Mouse (Mus musculus) testis, adult 2 months (tissue): ENCODE data around the gene S1pr2. TPM values are rescaled to one million over a fixed set of nuclear protein-coding genes. Genes with fewer than 3 reads are reported as not detected.

Experiments used
- H3K27ac ChIP-seq: fragments of 200-500 bp; 2 replicates; pipeline ENCODE4 v1.5.1; 2012; ENCODE audit warnings: low read depth, low read length; ENCODE audit not compliant: control insufficient read depth, insufficient read depth
- H3K27me3 ChIP-seq: fragments of 200-500 bp; 2 replicates; pipeline ENCODE4 v1.6.1; 2012; ENCODE audit warnings: mild to moderate bottlenecking, low read length, moderate library complexity; ENCODE audit not compliant: control insufficient read depth, insufficient read depth
- H3K36me3 ChIP-seq: fragments of 200-500 bp; 2 replicates; pipeline ENCODE4 v1.6.1; 2012; ENCODE audit warnings: mild to moderate bottlenecking, low read length; ENCODE audit not compliant: control insufficient read depth, insufficient read depth
- H3K4me1 ChIP-seq: fragments of 200-500 bp; 2 replicates; pipeline ENCODE4 v1.6.1; 2012; ENCODE audit warnings: low read length; ENCODE audit not compliant: control insufficient read depth, insufficient read depth
- H3K4me3 ChIP-seq: fragments of 200-500 bp; 2 replicates; pipeline ENCODE4 v1.5.1; 2012; ENCODE audit warnings: low read depth, mild to moderate bottlenecking, low read length, moderate library complexity, mixed read lengths; ENCODE audit not compliant: control insufficient read depth
- CTCF ChIP-seq: fragments of 200-500 bp; IDR thresholded peaks from 2 replicates; pipeline ENCODE4 v1.5.1; 2012; ENCODE audit warnings: low read depth, mild to moderate bottlenecking, inconsistent platforms, low read length, moderate library complexity; ENCODE audit not compliant: control insufficient read depth, insufficient read depth, insufficient replicate concordance
- POLR2A ChIP-seq: fragments of 200-500 bp; IDR thresholded peaks from 2 replicates; pipeline ENCODE4 v1.6.1; 2012; ENCODE audit warnings: low read depth, mild to moderate bottlenecking, inconsistent platforms, low read length, moderate library complexity; ENCODE audit not compliant: control insufficient read depth
- polyA plus RNA-seq: library from polyadenylated mRNA; depleted of rRNA; stranded (reverse); fragments of >200 nt; gene quantifications from 2 replicates; pipeline ENCODE4 v1.2.3, GENCODE M21; 2012

The S1pr2 gene
- polyA plus RNA-seq, 1 experiment: 0.70 TPM

GRCm38 (mm10) chr9:20973682-20974075, 2.9 kb downstream of the S1pr2 start:
- H3K4me1 ChIP-seq: peaks cover 12% of the 10 kb centered on the region
- no peak overlapping the region for H3K27ac ChIP-seq
- TF ChIP-seq POLR2A (no peak), CTCF (no peak)
- no peak overlapping the region for H3K4me3 ChIP-seq
- no peaks in the 10 kb centered on the region for H3K36me3 ChIP-seq
- no peaks in the 10 kb centered on the region for H3K27me3 ChIP-seq

- TF ChIP-seq POLR2A (no peak), CTCF (no peak)
- H3K27ac ChIP-seq: no peak overlapping the region
- no peaks in the 10 kb centered on the region for H3K36me3 ChIP-seq
- peaks cover 12% of the 10 kb centered on the region for H3K4me1 ChIP-seq
- no peak overlapping the region for H3K4me3 ChIP-seq
- no peaks in the 10 kb centered on the region for H3K27me3 ChIP-seq
Observed at GRCm38 (mm10) chr9:20973001-20973681, 3.4 kb downstream of the S1pr2 start.

GRCm38 (mm10) chr9:20972141-20972992, 4.2 kb downstream of the S1pr2 start:
- Histone ChIP-seq H3K27ac (no peak overlapping the region), H3K36me3 (no peaks in the 10 kb centered on the region), H3K27me3 (no peaks in the 10 kb centered on the region), H3K4me1 (peaks cover 12% of the 10 kb centered on the region), H3K4me3 (no peak overlapping the region)
- no peak for TF ChIP-seq POLR2A
- TF ChIP-seq CTCF: no peak

- peaks cover 11% of the 10 kb centered on the region for H3K4me1 ChIP-seq
- H3K4me3 ChIP-seq: no peak overlapping the region
- no peak overlapping the region for H3K27ac ChIP-seq
- no peaks in the 10 kb centered on the region for H3K27me3 ChIP-seq
- TF ChIP-seq POLR2A (no peak), CTCF (no peak)
- H3K36me3 ChIP-seq: no peaks in the 10 kb centered on the region
Observed at GRCm38 (mm10) chr9:20971751-20972140, 4.8 kb downstream of the S1pr2 start.

- Histone ChIP-seq H3K27ac (no peak overlapping the region), H3K4me1 (no peaks in the 10 kb centered on the region; the same call in 1 of the 2 replicates), H3K4me3 (no peak overlapping the region), H3K36me3 (no peaks in the 10 kb centered on the region), H3K27me3 (no peaks in the 10 kb centered on the region)
- no peak for TF ChIP-seq CTCF
- no peak for TF ChIP-seq POLR2A
Observed at GRCm38 (mm10) chr9:20966747-20967146, 9.8 kb downstream of the S1pr2 start.

GRCm38 (mm10) chr9:20966008-20966407, 10.6 kb downstream of the S1pr2 start:
- H3K4me3 ChIP-seq: no peak overlapping the region
- no peaks in the 10 kb centered on the region; the same call in 1 of the 2 replicates for H3K4me1 ChIP-seq
- H3K27ac ChIP-seq: no peak overlapping the region
- no peaks in the 10 kb centered on the region for H3K27me3 ChIP-seq
- H3K36me3 ChIP-seq: no peaks in the 10 kb centered on the region
- TF ChIP-seq POLR2A (no peak), CTCF (no peak)

- TF ChIP-seq CTCF: no peak
- TF ChIP-seq POLR2A: no peak
- no peaks in the 10 kb centered on the region for H3K36me3 ChIP-seq
- no peaks in the 10 kb centered on the region; the same call in 1 of the 2 replicates for H3K4me1 ChIP-seq
Observed at GRCm38 (mm10) chr9:20965606-20966005, 11.0 kb downstream of the S1pr2 start.

GRCm38 (mm10) chr9:20961557-20961956, 15.0 kb downstream of the S1pr2 start:
- TF ChIP-seq POLR2A: no peak
- no peak for TF ChIP-seq CTCF
- no peaks in the 10 kb centered on the region for H3K36me3 ChIP-seq
- no peak overlapping the region for H3K27ac ChIP-seq
- no peak overlapping the region for H3K4me3 ChIP-seq
- no peaks in the 10 kb centered on the region for H3K27me3 ChIP-seq
- H3K4me1 ChIP-seq: peaks cover 2% of the 10 kb centered on the region

More at GRCm38 (mm10) chr9:20965606-20966005, 11.0 kb downstream of the S1pr2 start:
- Histone ChIP-seq H3K27ac (no peak overlapping the region), H3K4me3 (no peak overlapping the region), H3K27me3 (no peaks in the 10 kb centered on the region)
